Mouse (Mus musculus) heart, postnatal 0 days (tissue): Measurements from ENCODE around the gene Arpp21.

Experiments used
- CTCF ChIP-seq: IDR thresholded peaks from 2 replicates; pipeline ENCODE4 v1.5.1; 2016; ENCODE audit warnings: antibody characterized with exemption, control low read depth, low read depth
- EP300 ChIP-seq: IDR thresholded peaks from 2 replicates; pipeline ENCODE4 v1.6.1; 2016; ENCODE audit warnings: antibody characterized with exemption, low read depth

DNA sequence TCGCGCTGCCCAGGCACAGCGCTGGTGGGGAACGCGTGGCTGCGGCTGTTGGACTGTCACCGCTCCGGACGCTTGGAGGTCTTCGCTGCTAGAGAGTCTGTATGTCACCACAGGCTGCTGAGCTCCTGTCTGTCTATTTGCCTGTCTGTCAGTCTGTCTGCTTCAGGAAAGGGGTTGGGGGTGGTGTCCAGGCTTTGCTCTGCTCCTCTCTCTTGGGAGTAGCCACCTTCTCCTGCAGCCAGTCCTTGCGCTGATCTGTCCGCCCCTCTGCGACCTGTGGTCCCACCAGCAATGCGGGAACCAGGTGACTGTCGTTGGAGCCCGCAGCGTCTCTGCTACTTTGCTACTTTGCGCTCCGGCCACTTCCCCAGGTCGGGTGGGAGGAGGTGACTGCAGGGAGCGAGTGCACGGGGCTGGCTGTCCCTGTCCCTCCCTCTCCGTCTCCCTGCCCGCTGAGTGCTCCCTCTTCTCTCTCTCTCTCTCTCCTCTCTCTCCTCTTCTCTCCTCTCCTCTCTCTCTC, 1.2 kb downstream of the Arpp21 start:
- TF ChIP-seq CTCF: no peak
- TF ChIP-seq EP300: no peak
